Mouse (Mus musculus): ENCODE measurements around the gene Pcid2. TPM values are rescaled to one million over a fixed set of nuclear protein-coding genes. Genes with fewer than 3 reads are reported as not detected.

The Pcid2 gene
- total RNA-seq, 2 experiments from 2014 or later: 21.4 to 26.9 TPM

Other genes with a start within 250 kb of the Pcid2 start
- gene Mcf2l, start 231.7 kb downstream of the Pcid2 start, total RNA-seq (2014; fragmentation: Nextera tagmentation): 0.37 and 1.5 TPM in 2 replicates
- 0.23 and 1.3 TPM in 2 replicates for gene Mcf2l, start 231.7 kb downstream of the Pcid2 start, total RNA-seq (2017)
- not detected in 2 replicates for gene F7, start 79.4 kb downstream of the Pcid2 start, total RNA-seq (2014; fragmentation: Nextera tagmentation)
- gene F7, start 79.4 kb downstream of the Pcid2 start, total RNA-seq (2017): not detected in 2 replicates
- 1.1 and 2.6 TPM in 2 replicates for gene F10, start 68.2 kb downstream of the Pcid2 start, total RNA-seq (2014; fragmentation: Nextera tagmentation)
- 1.1 and 1.6 TPM in 2 replicates for gene F10, start 68.2 kb downstream of the Pcid2 start, total RNA-seq (2017)
- gene Proz, start 44.5 kb downstream of the Pcid2 start, total RNA-seq (2014; fragmentation: Nextera tagmentation): not detected in 2 replicates
- not detected in 2 replicates for gene Proz, start 44.5 kb downstream of the Pcid2 start, total RNA-seq (2017)
- gene Cul4a, start 162 bp upstream of the Pcid2 start, total RNA-seq (2014; fragmentation: Nextera tagmentation): 147 and 173 TPM in 2 replicates
- gene Cul4a, start 162 bp upstream of the Pcid2 start, total RNA-seq (2017): 156 and 175 TPM in 2 replicates
- 102 and 143 TPM in 2 replicates for gene Lamp1, start 53.7 kb upstream of the Pcid2 start, total RNA-seq (2014; fragmentation: Nextera tagmentation)
- 157 and 169 TPM in 2 replicates for gene Lamp1, start 53.7 kb upstream of the Pcid2 start, total RNA-seq (2017)
- 1.7 and 3.4 TPM in 2 replicates for gene Grtp1, start 95.2 kb upstream of the Pcid2 start, total RNA-seq (2014; fragmentation: Nextera tagmentation)
- 1.1 TPM in 1 of 2 replicates, not detected in the other for gene Grtp1, start 95.2 kb upstream of the Pcid2 start, total RNA-seq (2017)
- not detected in 2 replicates for gene Adprhl1, start 148.7 kb upstream of the Pcid2 start, total RNA-seq (2014; fragmentation: Nextera tagmentation)
- gene Adprhl1, start 148.7 kb upstream of the Pcid2 start, total RNA-seq (2017): not detected in 2 replicates
- gene Dcun1d2, start 182.7 kb upstream of the Pcid2 start, total RNA-seq (2014; fragmentation: Nextera tagmentation): 19.3 and 20.2 TPM in 2 replicates
- gene Dcun1d2, start 182.7 kb upstream of the Pcid2 start, total RNA-seq (2017): 19.0 and 23.1 TPM in 2 replicates
- gene Tmco3, start 182.7 kb upstream of the Pcid2 start, total RNA-seq (2014; fragmentation: Nextera tagmentation): 12.7 and 14.0 TPM in 2 replicates
- 4.2 and 8.1 TPM in 2 replicates for gene Tmco3, start 182.7 kb upstream of the Pcid2 start, total RNA-seq (2017)
- gene Tfdp1, start 233.3 kb upstream of the Pcid2 start, total RNA-seq (2014; fragmentation: Nextera tagmentation): 260 and 273 TPM in 2 replicates
- 139 and 212 TPM in 2 replicates for gene Tfdp1, start 233.3 kb upstream of the Pcid2 start, total RNA-seq (2017)

Measured in megakaryocyte-erythroid progenitor cell, adult 5-6 weeks (primary cell).